In genomic region chr3:129308102-129308752, GRCm38 (mm10) we compare ENCODE assay signal across 8 mouse cellular contexts. TPM values are rescaled to one million over a fixed set of nuclear protein-coding genes. Genes with fewer than 3 reads are reported as not detected.
DNase-seq lines count a peak whose midpoint lies in the region; ATAC-seq and TF ChIP-seq lines count a peak whose summit lies in the region.

No protein-coding gene starts in this region.

- H3K27me3 ChIP-seq in hindbrain, embryonic 13.5 days = no peaks in the 10 kb centered on the region
- no peaks in the 10 kb centered on the region for H3K27me3 ChIP-seq in hindbrain, embryonic 12.5 days
- no peaks in the 10 kb centered on the region for H3K27me3 ChIP-seq in CH12.LX (replicated peaks)
- H3K27me3 ChIP-seq in intestine, embryonic 15.5 days (replicated peaks) = no peaks in the 10 kb centered on the region

- no peaks in the 10 kb centered on the region for H3K79me2 ChIP-seq in CH12.LX (replicated peaks; ENCODE audit: control insufficient read depth, extremely low read depth, insufficient read depth, poor library complexity, severe bottlenecking)

- no peak overlapping the region for H3K4me2 ChIP-seq in hindbrain, embryonic 13.5 days
- H3K4me2 ChIP-seq in hindbrain, embryonic 12.5 days (replicated peaks) = no peak overlapping the region
- peak overlapping the region; percentile 29 for H3K4me2 ChIP-seq in CH12.LX (ENCODE audit: insufficient read depth, low read depth, poor library complexity, severe bottlenecking)
- no peak overlapping the region for H3K4me2 ChIP-seq in intestine, embryonic 15.5 days (replicated peaks)

- TF ChIP-seq RAD21 in CH12.LX (IDR thresholded peaks at IDR 0.05; ENCODE audit: low read depth, low read length) = peak; percentile 80

- 49% methylated on average over 10 of the region's 10 CpGs for WGBS in hindbrain, embryonic 13.5 days
- 41% methylated on average over 10 of the region's 10 CpGs for whole genome bisulfite sequencing in hindbrain, embryonic 12.5 days
- 36% methylated on average over 10 of the region's 10 CpGs for WGBS in intestine, embryonic 15.5 days

- no peaks in the 10 kb centered on the region for H3K4me1 ChIP-seq in hindbrain, embryonic 13.5 days (replicated peaks)
- peaks cover 4% of the 10 kb centered on the region; the same call in 1 of the 2 replicates for H3K4me1 ChIP-seq in hindbrain, embryonic 12.5 days
- no peaks in the 10 kb centered on the region for H3K4me1 ChIP-seq in CH12.LX (ENCODE audit: control insufficient read depth in 1 of 2, insufficient read depth in 2 of 2)
- no peaks in the 10 kb centered on the region for H3K4me1 ChIP-seq in intestine, embryonic 15.5 days (replicated peaks)

- H3K27ac ChIP-seq in hindbrain, embryonic 13.5 days = no peak overlapping the region
- no peak overlapping the region for H3K27ac ChIP-seq in hindbrain, embryonic 12.5 days
- H3K27ac ChIP-seq in CH12.LX (ENCODE audit: insufficient read depth, low read depth) = no peak overlapping the region
- no peak overlapping the region for H3K27ac ChIP-seq in intestine, embryonic 15.5 days

- no peaks in the 10 kb centered on the region for H3K9me3 ChIP-seq in hindbrain, embryonic 13.5 days
- H3K9me3 ChIP-seq in hindbrain, embryonic 12.5 days (replicated peaks) = no peaks in the 10 kb centered on the region
- no peaks in the 10 kb centered on the region for H3K9me3 ChIP-seq in CH12.LX (replicated peaks; ENCODE audit: low read length)
- H3K9me3 ChIP-seq in intestine, embryonic 15.5 days = no peaks in the 10 kb centered on the region

- TF ChIP-seq CTCF in CH12.LX (conservative IDR thresholded peaks at IDR 0.05 in 1 of 2, IDR thresholded peaks at IDR 0.05 in 1 of 2; ENCODE audit: low read depth in 2 of 2, low read length in 2 of 2) = peak; percentile 20 to 78; a peak in 2 of 4 replicates

- peak; percentile 71 for DNase-seq in CH12.LX (ENCODE audit: extremely low read depth)
- peak; percentile 27 for DNase-seq in c-Kit-positive CD71-positive TER-119-negative erythroid progenitor cells, embryonic 14.5 days (ENCODE audit: low read depth)
- DNase-seq in yolk sac, embryonic 10.5 days (ENCODE audit: low spot score) = no peak
- no peak for DNase-seq in adrenal gland, postnatal 14 days

- peak; percentile 80; the same call in 1 of the 2 replicates for ATAC-seq in hindbrain, embryonic 13.5 days (ENCODE audit: low FRiP score)
- no peak for ATAC-seq in hindbrain, embryonic 12.5 days (ENCODE audit: low FRiP score)
- peak; percentile 73; the same call in 1 of the 2 replicates for ATAC-seq in intestine, embryonic 15.5 days
- ATAC-seq in neutrophil, adult 5-6 weeks (ENCODE audit: extremely low read depth, insufficient number of reproducible peaks, low FRiP score, poor library complexity, severe bottlenecking) = peak; percentile 74; the same call in 1 of the 2 replicates

- no peak overlapping the region for H3K4me3 ChIP-seq in hindbrain, embryonic 13.5 days
- no peak overlapping the region for H3K4me3 ChIP-seq in hindbrain, embryonic 12.5 days
- H3K4me3 ChIP-seq in CH12.LX (replicated peaks in 1 of 3; ENCODE audit: low read depth in 2 of 3, low read length in 2 of 3, poor library complexity in 1 of 3) = no peak overlapping the region
- H3K4me3 ChIP-seq in intestine, embryonic 15.5 days (replicated peaks) = no peak overlapping the region

- dilution Hi-C loops in CH12.LX (cut with MboI; ENCODE audit: extremely low pct_ligation_motif_present, extremely low pct_unique_long_range_greater_than_20kb, low sequenced_read_pairs) = no loop called here

- no peaks in the 10 kb centered on the region for H3K36me3 ChIP-seq in hindbrain, embryonic 13.5 days
- H3K36me3 ChIP-seq in hindbrain, embryonic 12.5 days = no peaks in the 10 kb centered on the region
- no peaks in the 10 kb centered on the region for H3K36me3 ChIP-seq in CH12.LX (replicated peaks in 1 of 2; ENCODE audit: control insufficient read depth in 1 of 2, insufficient read depth in 1 of 2, low read length in 1 of 2)
- H3K36me3 ChIP-seq in intestine, embryonic 15.5 days = no peaks in the 10 kb centered on the region

- in situ Hi-C loops in CH12.LX (cut with MboI; ENCODE audit: low pct_ligation_motif_present, low pct_unique_long_range_greater_than_20kb, low sequenced_read_pairs) = loop anchor here (5.0 to 10.0 kb wide), 2 partner anchors 114 to 377 kb away; no protein-coding TSS in a partner anchor

- no peak overlapping the region for H3K9ac ChIP-seq in hindbrain, embryonic 13.5 days
- H3K9ac ChIP-seq in hindbrain, embryonic 12.5 days = no peak overlapping the region
- no peak overlapping the region for H3K9ac ChIP-seq in CH12.LX (ENCODE audit: insufficient read depth, low read depth)
- H3K9ac ChIP-seq in intestine, embryonic 15.5 days = no peak overlapping the region

- TF ChIP-seq POLR2A in CH12.LX (IDR thresholded peaks at IDR 0.05; ENCODE audit: low read depth, low read length) = no peak

- no peak for TF ChIP-seq EP300 in CH12.LX (IDR thresholded peaks at IDR 0.05; ENCODE audit: low read length)

TF ChIP-seq in CH12.LX, 34 proteins besides CTCF, POLR2A, EP300 and RAD21:
- TF ChIP-seq ZC3H11A (IDR thresholded peaks at IDR 0.05; ENCODE audit: low read depth, low read length) = 0 out of 2 replicates have a peak, but pooled peaks have one; percentile 7
- no peak for TF ChIP-seq NRF1 (IDR thresholded peaks at IDR 0.05; ENCODE audit: low read depth, low read length)
- no peak for TF ChIP-seq MEF2A (IDR thresholded peaks at IDR 0.05; ENCODE audit: borderline replicate concordance, low read depth, low read length)
- peak; percentile 75 for TF ChIP-seq SMC3 (IDR thresholded peaks at IDR 0.05; ENCODE audit: low read depth, low read length)

RNA-seq across cellular contexts. Expression of gene Enpep, which starts 24.3 kb away (rescaled TPM):
- polyA plus RNA-seq in hindbrain, embryonic 13.5 days (2015; fragmentation: Nextera tagmentation; extraction: Ambion mirVana) = 1.6 and 1.8 TPM in 2 replicates
- 1.6 and 2.2 TPM in 2 replicates for polyA plus RNA-seq in hindbrain, embryonic 12.5 days (2016; fragmentation: Nextera tagmentation; extraction: Ambion mirVana)
- not detected in 2 replicates for total RNA-seq in CH12.LX (2012; rRNA removed)
- total RNA-seq in CH12.LX (2014; rRNA removed) = not detected in 2 replicates
- polyA plus RNA-seq in CH12.LX (2012; ENCODE audit: insufficient read length, low read depth) = 0.10 TPM in 1 of 2 replicates, not detected in the other
- 97.2 and 100 TPM in 2 replicates for polyA plus RNA-seq in intestine, embryonic 15.5 days (2015; fragmentation: Nextera tagmentation; extraction: Ambion mirVana)
- 0.49 TPM in 1 of 2 replicates, not detected in the other for total RNA-seq in neutrophil, adult 5-6 weeks (2017)
- 11.5 and 13.0 TPM in 2 replicates for total RNA-seq in adrenal gland, postnatal 14 days (2021)

Comparison
In these comparisons a context has a peak if more than half of its experiments do, and no peak if none do; other contexts are left out.
1. DNase-seq: peak in CH12.LX (single experiment) and c-Kit-positive CD71-positive TER-119-negative erythroid progenitor cells, embryonic 14.5 days (single experiment); none in yolk sac, embryonic 10.5 days (single experiment) and adrenal gland, postnatal 14 days (single experiment).
2. RNA of gene Enpep, which starts 24.3 kb away (polyA plus RNA-seq): 97.2 to 100 TPM in intestine, embryonic 15.5 days; 1.6 to 2.2 TPM in hindbrain, embryonic 12.5 days, 1.6 to 1.8 TPM in hindbrain, embryonic 13.5 days and 0.10 TPM in CH12.LX; every median in the first group is over 10 times any median in the second.